Mouse (Mus musculus): ENCODE results near the gene Gm44511.

GRCm38 (mm10) chr6:128836191-128836954, 10.3 kb upstream of the Gm44511 start:
- TF ChIP-seq EP300 (IDR thresholded peaks at IDR 0.05; ENCODE audit: low read depth in 1 of 2, low read length in 2 of 2) (no peak), KAT2A (conservative IDR thresholded peaks at IDR 0.05; ENCODE audit: low read depth, low read length) (no peak), POLR2A (IDR thresholded peaks at IDR 0.05; ENCODE audit: control insufficient read depth in 1 of 2, insufficient read depth in 1 of 2, low read depth in 1 of 2, low read length in 2 of 2, poor library complexity in 1 of 2) (no peak), TBP (IDR thresholded peaks at IDR 0.05; ENCODE audit: low read depth, low read length) (no peak), CHD1 (IDR thresholded peaks at IDR 0.05; ENCODE audit: low read depth, low read length) (no peak), BHLHE40 (IDR thresholded peaks at IDR 0.05; ENCODE audit: borderline replicate concordance, low read depth, low read length) (no peak), CHD2 (IDR thresholded peaks at IDR 0.05; ENCODE audit: low read length) (no peak), CTCF (IDR thresholded peaks at IDR 0.05 in 2 of 3, conservative IDR thresholded peaks at IDR 0.05 in 1 of 3; ENCODE audit: control insufficient read depth in 1 of 3, insufficient read depth in 1 of 3, low read depth in 2 of 3, low read length in 3 of 3, poor library complexity in 1 of 3, severe bottlenecking in 1 of 3) (no peak), SIN3A (IDR thresholded peaks at IDR 0.05; ENCODE audit: low read length) (peak; percentile 26; the same call in 1 of the 2 replicates)
